Mouse (Mus musculus) thymus, adult 2 months (tissue): Measurements from ENCODE around the gene Tmprss11e.

Experiments
- CTCF ChIP-seq: fragments of 200-500 bp; IDR thresholded peaks from 2 replicates; pipeline ENCODE4 v1.5.1; 2012; ENCODE audit warnings: mild to moderate bottlenecking, control low read depth, low read length, moderate library complexity, borderline replicate concordance; ENCODE audit not compliant: control insufficient read depth, poor library complexity, insufficient read depth; ENCODE audit errors: extremely low read depth
- POLR2A ChIP-seq: fragments of 200-500 bp; IDR thresholded peaks from 2 replicates; pipeline ENCODE4 v1.6.1; 2012; ENCODE audit warnings: mild to moderate bottlenecking, low read length, control low read depth, moderate library complexity; ENCODE audit not compliant: control insufficient read depth, poor library complexity, insufficient read depth; ENCODE audit errors: extremely low read depth

DNA sequence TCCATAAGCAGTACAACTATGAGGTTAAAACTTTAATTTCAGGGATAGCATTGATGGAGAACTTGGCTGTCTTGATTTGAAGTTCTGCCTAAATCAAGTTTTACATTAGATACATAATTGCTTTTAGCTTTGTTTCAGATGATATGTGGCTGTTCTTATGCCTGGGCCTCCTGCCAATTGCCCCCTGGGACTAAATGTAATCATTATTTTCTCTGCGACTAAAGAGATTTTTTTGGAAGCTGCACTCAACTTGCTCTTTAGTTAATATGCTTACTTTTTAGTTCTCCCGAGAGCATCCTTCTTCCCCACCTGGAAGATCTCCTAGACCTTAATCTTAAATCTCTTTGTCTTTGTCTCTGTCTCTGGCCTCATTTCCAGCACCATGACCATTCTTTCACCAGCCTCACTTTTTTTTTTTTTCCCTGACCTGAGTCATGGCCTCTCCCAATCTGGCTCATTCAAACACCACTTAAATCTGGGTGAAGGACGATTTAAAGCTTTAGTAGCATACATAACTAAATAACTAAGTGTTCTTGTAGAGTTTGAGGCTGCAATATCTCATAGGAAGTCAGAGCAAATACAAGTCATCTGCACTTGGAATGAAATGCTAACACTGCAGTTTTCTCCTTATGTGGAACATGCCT, 23.5 kb upstream of the Tmprss11e start:
- TF ChIP-seq CTCF (no peak), POLR2A (no peak)
